Mouse (Mus musculus) olfactory bulb, adult 2 months (tissue): ENCODE results near the gene Ttll7.

ENCODE experiments used
- CTCF ChIP-seq: fragments of 200-500 bp; IDR thresholded peaks from 2 replicates; pipeline ENCODE4 v1.5.1; 2012; ENCODE audit warnings: low read depth, mild to moderate bottlenecking, low read length, moderate library complexity; ENCODE audit not compliant: insufficient read depth
- POLR2A ChIP-seq: fragments of 200-500 bp; IDR thresholded peaks from 2 replicates; pipeline ENCODE4 v1.6.1; 2012; ENCODE audit warnings: mild to moderate bottlenecking, low read depth, low read length, moderate library complexity; ENCODE audit not compliant: insufficient read depth

DNA sequence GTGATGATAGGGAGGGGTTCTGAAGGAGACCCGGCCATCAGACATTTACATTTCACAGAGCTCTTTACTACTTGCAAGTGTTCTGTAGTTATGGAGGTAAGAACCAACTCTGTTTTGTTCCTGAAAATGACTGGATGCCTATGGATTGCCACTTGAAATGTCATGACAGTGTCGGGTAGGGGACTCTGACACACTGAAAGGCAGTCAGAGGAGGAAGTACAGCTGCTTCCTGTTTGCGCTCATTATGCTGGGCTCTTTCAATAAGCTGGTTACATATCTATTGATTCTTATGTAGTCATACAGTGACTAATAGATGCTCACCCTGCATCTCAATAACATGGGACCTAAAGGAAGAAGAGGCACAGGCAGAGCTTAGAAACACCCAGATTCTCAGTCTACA, 148.8 kb downstream of the Ttll7 start:
- no peak for TF ChIP-seq POLR2A
- TF ChIP-seq CTCF = no peak
